Comparison of ENCODE assay signal across 10 mouse cellular contexts in the genomic region with DNA sequence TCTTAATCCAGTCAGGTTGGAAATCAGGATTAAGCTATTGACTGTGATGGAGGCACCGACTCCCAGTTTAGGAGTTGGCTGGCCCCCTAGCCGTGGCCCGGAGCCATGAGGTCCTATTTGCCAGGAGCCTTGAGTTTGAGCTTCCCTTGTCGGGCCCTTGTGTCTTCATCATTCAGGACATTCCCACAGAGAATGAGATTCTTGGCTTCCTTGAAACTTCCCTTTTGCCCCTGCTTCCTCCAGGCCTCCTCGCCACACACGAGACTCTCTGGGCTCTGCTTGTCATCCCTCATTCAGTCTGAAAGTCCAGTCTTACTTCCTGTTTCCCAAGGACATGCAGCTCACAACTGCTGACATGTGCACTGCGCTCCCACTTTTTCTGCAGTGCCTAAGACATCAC. TPM values are rescaled to one million over a fixed set of nuclear protein-coding genes. Genes with fewer than 3 reads are reported as not detected.
DNase-seq lines count a peak whose midpoint lies in the region; ATAC-seq and TF ChIP-seq lines count a peak whose summit lies in the region.
"Not testable (repeated sequence)": the region's sequence is repeated elsewhere in the genome, so short reads cannot be mapped to it uniquely, and the experiment has no call there.
"Had no signal": no experiment of that assay in that cellular context is flagged by ENCODE, and none has a peak within 500 bp of the region (broad histone marks: within the 10 kb centered on the region; RNA-seq: fewer than 3 reads in every experiment).

No protein-coding gene starts in this region.

- H3K36me3 ChIP-seq in intestine, embryonic 15.5 days; kidney, postnatal 0 days (ENCODE audit: insufficient read depth, low read length); liver, postnatal 0 days (replicated peaks; ENCODE audit: insufficient read depth, low read length): not testable (repeated sequence)

- H3K9me3 ChIP-seq in intestine, embryonic 15.5 days; kidney, postnatal 0 days (replicated peaks; ENCODE audit: low read length); liver, postnatal 0 days (ENCODE audit: low read length): not testable (repeated sequence)

- not testable (repeated sequence) for TF ChIP-seq CTCF in kidney, postnatal 0 days (IDR thresholded peaks at IDR 0.05; ENCODE audit: low read depth); liver, postnatal 0 days (IDR thresholded peaks at IDR 0.05; ENCODE audit: low read depth)

- TF ChIP-seq EP300 in liver, postnatal 0 days (IDR thresholded peaks at IDR 0.05; ENCODE audit: low read depth) = not testable (repeated sequence)

- not testable (repeated sequence) for H3K4me1 ChIP-seq in intestine, embryonic 15.5 days (replicated peaks); kidney, postnatal 0 days (replicated peaks; ENCODE audit: insufficient read depth, low read length); liver, postnatal 0 days (ENCODE audit: insufficient read depth)

- H3K4me2 ChIP-seq in intestine, embryonic 15.5 days (replicated peaks); kidney, postnatal 0 days (ENCODE audit: low read length); liver, postnatal 0 days (ENCODE audit: low read depth, low read length): not testable (repeated sequence)

- H3K4me3 ChIP-seq in intestine, embryonic 15.5 days (replicated peaks); kidney, postnatal 0 days (replicated peaks; ENCODE audit: low read depth, low read length); liver, postnatal 0 days (ENCODE audit: low read depth, low read length): not testable (repeated sequence)

- 50% methylated on average over 7 of the region's 7 CpGs for WGBS in intestine, embryonic 15.5 days
- 49% methylated on average over 7 of the region's 7 CpGs for WGBS in kidney, postnatal 0 days
- WGBS in liver, postnatal 0 days (ENCODE audit: insufficient replicate concordance) = 46% methylated on average over 7 of the region's 7 CpGs

- DNase-seq in cerebellum, postnatal 25 days = peak; percentile 58 to 71
- peak; percentile 22 to 45 for DNase-seq in heart, adult 18-20 months
- not testable (repeated sequence) for DNase-seq in kidney, postnatal 0 days (ENCODE audit: low spot score); liver, postnatal 0 days
- peak; percentile 27 for DNase-seq in lung, postnatal 14 days
- DNase-seq in yolk sac, embryonic 10.5 days (ENCODE audit: low spot score) = peak; percentile 22

- H3K27me3 ChIP-seq in intestine, embryonic 15.5 days (replicated peaks); kidney, postnatal 0 days (ENCODE audit: insufficient read depth, low read length); liver, postnatal 0 days (ENCODE audit: insufficient read depth, low read length): not testable (repeated sequence)

- not testable (repeated sequence) for H3K9ac ChIP-seq in intestine, embryonic 15.5 days; kidney, postnatal 0 days (ENCODE audit: low read depth, low read length); liver, postnatal 0 days (replicated peaks)

- H3K27ac ChIP-seq in intestine, embryonic 15.5 days = not testable (repeated sequence)
- H3K27ac ChIP-seq in kidney, postnatal 0 days = 0 out of 2 replicates have a peak overlapping the region, but pooled peaks have one; percentile 36
- peak overlapping the region; percentile 52; the same call in 1 of the 2 replicates for H3K27ac ChIP-seq in liver, postnatal 0 days (ENCODE audit: low read depth)

- ATAC-seq in intestine, embryonic 15.5 days = peak; percentile 59; the same call in 1 of the 2 replicates
- ATAC-seq in kidney, postnatal 0 days (replicated peaks; ENCODE audit: low FRiP score, low read depth) = not testable (repeated sequence)
- peak; percentile 50; the same call in 1 of the 2 replicates for ATAC-seq in liver, postnatal 0 days

RNA-seq across cellular contexts. Expression of gene Phc2, which starts 11.9 kb away (rescaled TPM):
- total RNA-seq in heart, adult 18-20 months (2021) = 10 to 100 TPM; 39.5 to 45.3 TPM
- 39.2 and 42.3 TPM in 2 replicates for polyA plus RNA-seq in intestine, embryonic 15.5 days (2015; fragmentation: Nextera tagmentation; extraction: Ambion mirVana)
- polyA plus RNA-seq in kidney, postnatal 0 days (2015; fragmentation: Nextera tagmentation; extraction: Ambion mirVana) = 60.7 and 71.7 TPM in 2 replicates
- 14.6 and 18.7 TPM in 2 replicates for polyA plus RNA-seq in liver, postnatal 0 days (2015; fragmentation: Nextera tagmentation; extraction: Ambion mirVana)

RNA-seq across cellular contexts. Expression of gene Tlr12, which starts 47.9 kb away (rescaled TPM):
- total RNA-seq in heart, adult 18-20 months (2021) = under 1 TPM; 0.18 to 0.50 TPM
- 2.2 and 2.4 TPM in 2 replicates for polyA plus RNA-seq in intestine, embryonic 15.5 days (2015; fragmentation: Nextera tagmentation; extraction: Ambion mirVana)
- polyA plus RNA-seq in kidney, postnatal 0 days (2015; fragmentation: Nextera tagmentation; extraction: Ambion mirVana) = 3.3 and 3.7 TPM in 2 replicates
- polyA plus RNA-seq in liver, postnatal 0 days (2015; fragmentation: Nextera tagmentation; extraction: Ambion mirVana) = 1.9 and 2.3 TPM in 2 replicates
- total RNA-seq: gastrocnemius, postnatal 14 days; MEL had no signal
- polyA plus RNA-seq: C2C12 had no signal

RNA-seq across cellular contexts. Expression of gene Zscan20, which starts 56.5 kb away (rescaled TPM):
- 1 to 10 TPM; 6.0 to 6.1 TPM for total RNA-seq in heart, adult 18-20 months (2021)
- polyA plus RNA-seq in intestine, embryonic 15.5 days (2015; fragmentation: Nextera tagmentation; extraction: Ambion mirVana) = 2.5 and 3.5 TPM in 2 replicates
- polyA plus RNA-seq in kidney, postnatal 0 days (2015; fragmentation: Nextera tagmentation; extraction: Ambion mirVana) = 2.2 and 2.3 TPM in 2 replicates
- polyA plus RNA-seq in liver, postnatal 0 days (2015; fragmentation: Nextera tagmentation; extraction: Ambion mirVana) = 0.46 and 0.58 TPM in 2 replicates
